Mouse (Mus musculus): Measurements from ENCODE around the gene Ttll13. TPM values are rescaled to one million over a fixed set of nuclear protein-coding genes. Genes with fewer than 3 reads are reported as not detected.

The Ttll13 gene
- polyA plus RNA-seq (2014; fragmentation: Illumina TruSeq; extraction: RNeasy Lipid Tissue Mini Kit (QIAGEN cat#74804); ENCODE audit: low read depth, low replicate concordance) = 0.41 TPM

GRCm38 (mm10) chr7:80246148-80246721 is at the start of gene Ttll13:
Ttll13 (plus strand) TSS chr7:80246376.

GRCm38 (mm10) chr7:80232489-80233029 is 13.6 kb upstream of the Ttll13 start, which contains the start of the genes Cib1 and Gdpgp1:
Cib1 (minus strand) TSS chr7:80232813.
Gdpgp1 (plus strand) TSS chr7:80232865.

GRCm38 (mm10) chr7:80260625-80261371 is 14.6 kb downstream of the Ttll13 start, which contains the start of gene Ngrn:
Ngrn (plus strand) TSS chr7:80261215.

GRCm38 (mm10) chr7:80268897-80269750 is 22.9 kb downstream of the Ttll13 start, which contains the start of gene Vps33b:
Vps33b (plus strand) TSS chr7:80269649.

GRCm38 (mm10) chr7:80294062-80294763 is 48.0 kb downstream of the Ttll13 start, which contains the start of gene Prc1:
Prc1 (plus strand) TSS chr7:80294450.

Other genes with a start within 250 kb of the Ttll13 start
- gene Zfp710, start 221.6 kb upstream of the Ttll13 start, polyA plus RNA-seq (2014; fragmentation: Illumina TruSeq; extraction: RNeasy Lipid Tissue Mini Kit (QIAGEN cat#74804); ENCODE audit: low read depth, low replicate concordance) = 0.87 TPM
- 7.8 TPM for gene Idh2, start 131.0 kb upstream of the Ttll13 start, polyA plus RNA-seq (2014; fragmentation: Illumina TruSeq; extraction: RNeasy Lipid Tissue Mini Kit (QIAGEN cat#74804); ENCODE audit: low read depth, low replicate concordance)
- 2.3 TPM for gene Sema4b, start 59.5 kb upstream of the Ttll13 start, polyA plus RNA-seq (2014; fragmentation: Illumina TruSeq; extraction: RNeasy Lipid Tissue Mini Kit (QIAGEN cat#74804); ENCODE audit: low read depth, low replicate concordance)
- 10.9 TPM for gene Cib1, start 13.6 kb upstream of the Ttll13 start, polyA plus RNA-seq (2014; fragmentation: Illumina TruSeq; extraction: RNeasy Lipid Tissue Mini Kit (QIAGEN cat#74804); ENCODE audit: low read depth, low replicate concordance)
- gene Gdpgp1, start 13.5 kb upstream of the Ttll13 start, polyA plus RNA-seq (2014; fragmentation: Illumina TruSeq; extraction: RNeasy Lipid Tissue Mini Kit (QIAGEN cat#74804); ENCODE audit: low read depth, low replicate concordance) = 2.7 TPM
- gene Ngrn, start 14.8 kb downstream of the Ttll13 start, polyA plus RNA-seq (2014; fragmentation: Illumina TruSeq; extraction: RNeasy Lipid Tissue Mini Kit (QIAGEN cat#74804); ENCODE audit: low read depth, low replicate concordance) = 23.7 TPM
- gene Vps33b, start 23.3 kb downstream of the Ttll13 start, polyA plus RNA-seq (2014; fragmentation: Illumina TruSeq; extraction: RNeasy Lipid Tissue Mini Kit (QIAGEN cat#74804); ENCODE audit: low read depth, low replicate concordance) = 11.4 TPM
- 22.4 TPM for gene Prc1, start 48.1 kb downstream of the Ttll13 start, polyA plus RNA-seq (2014; fragmentation: Illumina TruSeq; extraction: RNeasy Lipid Tissue Mini Kit (QIAGEN cat#74804); ENCODE audit: low read depth, low replicate concordance)
- 3.4 TPM for gene Rccd1, start 78.1 kb downstream of the Ttll13 start, polyA plus RNA-seq (2014; fragmentation: Illumina TruSeq; extraction: RNeasy Lipid Tissue Mini Kit (QIAGEN cat#74804); ENCODE audit: low read depth, low replicate concordance)
- gene Unc45a, start 94.6 kb downstream of the Ttll13 start, polyA plus RNA-seq (2014; fragmentation: Illumina TruSeq; extraction: RNeasy Lipid Tissue Mini Kit (QIAGEN cat#74804); ENCODE audit: low read depth, low replicate concordance) = 6.8 TPM
- gene Hddc3, start 96.7 kb downstream of the Ttll13 start, polyA plus RNA-seq (2014; fragmentation: Illumina TruSeq; extraction: RNeasy Lipid Tissue Mini Kit (QIAGEN cat#74804); ENCODE audit: low read depth, low replicate concordance) = 17.2 TPM
- gene Man2a2, start 125.0 kb downstream of the Ttll13 start, polyA plus RNA-seq (2014; fragmentation: Illumina TruSeq; extraction: RNeasy Lipid Tissue Mini Kit (QIAGEN cat#74804); ENCODE audit: low read depth, low replicate concordance) = 51.8 TPM
- gene Fes, start 141.6 kb downstream of the Ttll13 start, polyA plus RNA-seq (2014; fragmentation: Illumina TruSeq; extraction: RNeasy Lipid Tissue Mini Kit (QIAGEN cat#74804); ENCODE audit: low read depth, low replicate concordance) = 0.23 TPM
- gene Furin, start 159.1 kb downstream of the Ttll13 start, polyA plus RNA-seq (2014; fragmentation: Illumina TruSeq; extraction: RNeasy Lipid Tissue Mini Kit (QIAGEN cat#74804); ENCODE audit: low read depth, low replicate concordance) = 4.5 TPM

Data from adrenal gland, adult 10 weeks (tissue).